Mouse (Mus musculus) neural tube, embryonic 15.5 days (tissue): ENCODE measurements around the gene Tnmd. TPM values are rescaled to one million over a fixed set of nuclear protein-coding genes. Genes with fewer than 3 reads are reported as not detected.

ENCODE experiments used
- polyA plus RNA-seq: library from polyadenylated mRNA; unstranded; fragments of >200 nt; fragmentation: Nextera tagmentation; extraction: Ambion mirVana; gene quantifications from 2 replicates; pipeline ENCODE4 v1.2.1, GENCODE M21; 2015

Gene Tnmd
- polyA plus RNA-seq, 1 experiment from 2014 or later: 4.6 TPM

Other genes starting within 250 kb of the Tnmd start
- 12.3 and 16.1 TPM in 2 replicates for gene Pcdh19, start 162.0 kb upstream of the Tnmd start, polyA plus RNA-seq
- gene Tspan6, start 47.4 kb downstream of the Tnmd start, polyA plus RNA-seq: 233 and 273 TPM in 2 replicates
- gene Srpx2, start 57.4 kb downstream of the Tnmd start, polyA plus RNA-seq: 1.4 and 2.3 TPM in 2 replicates
- gene Sytl4, start 130.8 kb downstream of the Tnmd start, polyA plus RNA-seq: 1.0 and 1.1 TPM in 2 replicates
- 67.0 and 68.9 TPM in 2 replicates for gene Cstf2, start 208.2 kb downstream of the Tnmd start, polyA plus RNA-seq